Mouse (Mus musculus) kidney, adult 9 months (tissue): ENCODE measurements around the gene Ndufs2.

ENCODE experiments used
- DNase-seq: peaks from one replicate; pipeline ENCODE4 v3.0.0; 2022

The Ndufs2 gene

DNA sequence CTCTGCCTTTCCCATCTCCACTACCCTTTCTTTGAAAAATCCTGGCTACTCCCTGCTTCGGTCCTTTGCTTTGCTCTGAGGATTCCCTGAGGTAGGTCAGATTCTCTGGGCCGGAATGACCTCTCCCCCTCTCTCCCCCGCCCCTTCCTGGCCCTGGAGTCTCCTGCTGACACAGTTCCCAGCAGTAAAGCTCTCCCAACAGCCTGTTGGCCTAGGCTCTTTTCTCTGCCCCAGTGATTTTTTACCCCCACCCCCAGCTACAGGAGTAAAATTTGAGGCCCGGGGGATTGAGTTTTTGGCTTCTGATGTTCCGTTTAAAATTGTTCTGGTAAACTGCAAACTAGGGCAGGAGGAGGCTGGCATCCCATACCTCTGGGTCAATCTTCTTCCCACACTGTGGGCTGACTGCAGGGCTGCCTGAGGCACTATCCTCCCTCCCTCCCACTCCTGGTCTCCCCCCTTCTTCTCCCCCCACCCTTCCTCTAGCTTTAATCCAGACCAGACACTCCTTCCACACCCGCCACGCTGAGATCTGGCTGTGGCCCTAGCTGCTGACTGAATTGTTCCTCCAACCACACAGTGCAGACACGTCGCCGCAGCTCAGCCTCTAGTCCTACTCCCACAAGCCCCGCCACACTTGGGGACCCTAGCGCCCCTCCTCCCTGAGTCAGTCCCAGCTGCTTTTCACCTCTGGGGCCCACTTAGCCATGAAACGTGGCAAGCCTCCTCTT is 571 bp upstream of the Ndufs2 start:
- DNase-seq = no peak

DNA sequence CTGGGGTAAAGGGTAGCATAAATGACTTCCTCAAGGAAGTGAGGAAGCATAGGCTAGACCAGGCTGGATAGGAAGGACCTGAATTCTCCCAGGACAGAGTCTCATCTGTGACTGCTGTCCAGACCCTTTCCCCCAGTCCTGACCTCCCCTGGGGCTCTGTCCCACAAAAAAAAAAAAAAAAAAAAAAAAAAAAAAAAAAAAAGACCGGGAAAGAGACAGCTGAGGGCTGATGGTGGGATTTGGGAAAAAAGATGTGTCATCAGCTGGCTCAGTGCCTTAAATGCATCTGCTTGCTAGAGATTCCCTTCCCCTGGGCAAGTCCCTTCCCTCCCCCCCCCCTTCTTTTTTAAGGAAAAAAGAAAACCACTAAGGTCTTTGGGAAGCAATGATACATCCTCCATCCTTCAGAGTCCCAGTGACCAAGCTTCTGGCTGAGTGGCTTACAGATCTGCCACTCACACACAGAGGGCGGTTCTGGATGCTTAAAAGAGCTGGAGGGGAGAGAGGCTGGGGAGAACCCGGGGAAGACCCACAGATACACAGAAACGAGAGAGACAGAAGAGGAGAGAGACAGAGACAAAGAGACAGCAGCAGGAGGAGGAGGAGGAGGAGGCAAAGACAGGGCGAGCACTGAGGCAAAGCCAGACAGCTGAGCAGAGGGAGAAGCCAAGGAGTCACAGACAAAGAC is 1.1 kb downstream of the Ndufs2 start, which contains the start of gene Adamts4:
Gene Adamts4, plus strand, starts transcription at position 509 of the 688 bp plus-strand sequence.
- no peak for DNase-seq

DNA sequence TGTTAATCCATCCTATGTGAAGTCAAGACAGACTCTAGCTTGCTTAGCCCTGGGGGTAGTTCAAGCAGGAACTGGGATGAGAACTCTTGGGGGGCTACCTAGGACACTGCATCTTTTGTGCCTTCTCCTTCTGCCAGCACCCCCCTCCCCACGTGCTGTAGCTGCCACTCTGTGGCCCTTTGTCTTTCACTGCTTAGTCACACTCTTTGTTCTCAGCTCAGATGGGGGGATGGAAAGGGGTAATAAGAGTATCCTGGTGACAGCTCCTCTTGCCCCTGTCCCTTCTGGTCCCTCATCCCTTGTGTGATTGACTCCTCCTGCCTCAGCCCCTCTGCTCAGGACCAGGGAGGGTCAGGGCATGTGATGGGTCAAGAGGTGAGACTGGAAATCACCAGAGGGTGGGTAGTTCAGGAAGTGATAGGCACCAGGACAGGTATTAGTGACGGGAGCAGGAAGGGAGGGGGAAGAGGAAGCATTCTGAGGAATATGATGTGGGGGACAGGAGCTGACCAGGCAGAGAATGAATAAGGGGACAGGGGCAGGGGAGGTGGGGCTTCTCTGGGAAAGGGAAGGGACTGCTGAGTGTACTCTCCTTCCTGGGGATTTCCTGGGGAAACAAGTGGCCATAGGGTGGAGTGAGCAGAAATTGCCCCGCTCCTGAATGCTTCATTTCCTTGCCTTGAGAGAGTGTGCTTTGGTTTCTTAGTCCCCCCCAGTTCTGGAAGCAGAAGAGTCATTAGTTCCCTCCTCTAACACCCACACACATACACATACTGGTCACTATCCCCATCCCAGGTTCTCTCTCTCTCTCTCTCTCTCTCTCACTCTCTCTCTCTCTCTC is 2.6 kb downstream of the Ndufs2 start:
- DNase-seq = no peak

DNA sequence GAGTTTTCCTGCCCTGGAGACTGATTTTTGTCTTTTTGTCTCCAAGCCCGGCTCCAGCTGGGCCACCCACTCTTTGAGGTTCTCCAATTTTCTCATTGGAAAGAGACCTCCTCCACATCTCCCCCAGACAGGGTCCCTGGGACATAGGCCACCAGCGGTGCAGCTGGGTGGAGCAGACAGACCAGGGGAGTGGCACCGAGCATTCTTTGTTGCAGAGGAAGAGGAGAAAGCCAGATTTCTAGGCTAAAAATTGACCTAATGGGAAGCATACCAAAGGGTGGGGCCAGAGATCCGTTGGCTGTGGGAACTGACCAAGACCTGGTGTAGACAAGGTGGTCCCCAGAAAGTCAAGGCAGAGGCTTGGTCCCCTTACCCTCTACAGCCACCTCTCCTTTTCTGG is 3.3 kb downstream of the Ndufs2 start:
- no peak for DNase-seq

DNA sequence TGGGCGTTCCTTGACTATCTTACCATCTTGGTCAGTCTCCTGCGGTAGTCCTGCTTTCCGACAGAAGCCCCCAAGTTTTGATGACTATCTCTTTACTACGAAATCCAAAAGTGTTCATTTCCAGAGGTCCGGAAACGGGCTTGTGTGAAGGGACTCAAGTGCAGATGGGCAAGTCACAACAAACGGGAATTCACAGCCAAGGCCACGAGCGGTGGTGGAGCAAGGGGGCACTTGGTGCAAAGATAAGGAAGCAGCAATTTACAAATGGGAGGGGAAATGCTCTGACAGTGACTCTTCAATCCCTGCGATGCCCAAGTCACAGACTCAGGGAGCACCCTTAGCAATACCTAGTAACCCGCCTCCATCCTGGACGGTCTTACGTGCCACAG is 3.7 kb downstream of the Ndufs2 start:
- no peak for DNase-seq

DNA sequence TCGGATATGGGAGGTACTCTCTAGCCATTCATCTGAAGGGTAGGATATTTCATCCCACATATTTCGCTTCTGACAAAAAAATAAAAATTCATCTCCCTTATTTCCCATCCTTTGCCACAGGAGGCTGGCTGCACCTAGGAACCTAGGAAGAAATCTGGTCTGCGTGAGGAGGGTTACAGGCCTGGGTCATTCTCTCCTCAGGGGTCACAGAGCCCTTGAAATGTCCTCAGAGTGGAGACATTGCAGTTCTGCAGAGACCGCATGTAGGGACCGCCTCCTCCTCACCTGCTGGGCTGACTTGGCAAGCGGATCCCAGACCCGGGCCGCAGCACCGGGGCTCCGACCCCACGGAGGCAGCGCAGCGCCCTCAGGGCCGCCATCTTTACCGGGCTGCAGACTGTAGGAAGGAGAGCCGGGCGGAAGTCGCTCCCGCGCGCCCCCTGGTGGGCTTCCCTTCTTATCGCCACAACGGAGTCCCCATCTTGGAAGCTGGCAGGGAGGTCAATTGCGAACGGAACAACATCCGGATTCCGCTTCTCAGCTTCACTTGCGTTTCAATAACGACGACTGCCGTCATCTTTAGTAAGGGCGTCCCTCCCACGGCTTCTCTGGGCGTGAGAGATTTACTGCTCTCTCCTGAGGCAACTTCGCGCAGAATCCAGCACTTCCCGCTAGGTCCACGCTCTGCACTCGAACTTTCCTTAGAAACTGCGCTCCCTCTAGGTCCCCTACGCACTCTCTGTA is 4.3 kb downstream of the Ndufs2 start:
- DNase-seq = peak; percentile 99

DNA sequence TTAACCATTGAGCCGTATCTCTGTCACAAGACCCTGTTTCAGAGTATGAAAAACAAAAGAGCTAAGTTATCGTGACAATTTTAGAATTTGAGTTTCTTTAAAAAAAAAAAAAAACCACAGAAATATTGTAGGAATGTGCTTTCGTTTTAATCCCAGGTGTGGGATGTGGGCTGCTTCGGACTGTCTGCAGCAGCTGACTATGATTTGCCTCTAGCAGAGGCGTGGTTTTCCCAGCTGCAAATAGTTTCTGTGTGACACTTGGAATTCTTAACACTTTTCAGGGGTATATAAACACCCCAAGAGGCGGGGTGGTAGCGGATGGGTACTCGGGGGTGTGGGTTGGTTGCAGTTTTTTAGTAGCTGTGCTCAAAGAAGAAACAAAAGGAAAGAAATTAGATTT is 5.8 kb downstream of the Ndufs2 start:
- no peak for DNase-seq

DNA sequence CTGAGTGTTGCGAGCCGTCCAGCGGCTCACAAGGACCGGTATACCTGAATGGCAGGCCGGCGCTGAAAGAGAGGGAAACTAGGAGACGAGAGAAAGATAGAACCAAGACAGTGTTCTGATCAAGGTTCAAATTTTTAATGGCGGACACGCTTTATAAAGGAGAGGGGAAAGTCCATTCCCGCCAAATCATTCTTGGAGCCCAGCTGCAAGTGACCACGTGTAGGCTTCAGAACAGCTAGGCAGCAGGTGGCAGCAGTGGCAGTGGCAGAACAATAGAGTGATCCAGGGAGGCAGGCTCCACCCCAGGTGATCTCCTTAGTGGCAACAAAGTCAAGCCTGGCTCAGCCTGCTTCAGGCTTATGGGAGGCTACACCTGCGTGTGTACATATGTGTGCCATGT is 9.2 kb downstream of the Ndufs2 start:
- DNase-seq = peak; percentile 66

DNA sequence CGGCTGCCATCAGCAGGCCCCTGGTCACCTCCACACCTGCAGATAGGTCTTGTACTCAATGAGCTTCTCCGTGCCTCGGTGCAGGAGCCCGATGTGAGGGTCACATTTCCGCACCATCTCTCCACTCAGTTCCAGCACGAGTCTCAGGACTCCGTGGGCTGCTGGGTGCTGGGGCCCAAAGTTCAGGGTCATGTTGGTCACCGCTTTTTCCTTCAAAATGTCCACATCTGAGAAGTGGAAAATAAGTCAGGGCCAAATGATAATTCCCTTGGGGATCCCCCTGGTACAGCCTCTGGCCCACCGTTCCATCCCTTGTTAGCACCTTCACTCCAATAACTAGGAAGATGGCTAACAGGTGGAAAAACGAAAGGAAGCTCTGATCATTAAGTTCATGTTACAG is 10.3 kb downstream of the Ndufs2 start:
- no peak for DNase-seq

DNA sequence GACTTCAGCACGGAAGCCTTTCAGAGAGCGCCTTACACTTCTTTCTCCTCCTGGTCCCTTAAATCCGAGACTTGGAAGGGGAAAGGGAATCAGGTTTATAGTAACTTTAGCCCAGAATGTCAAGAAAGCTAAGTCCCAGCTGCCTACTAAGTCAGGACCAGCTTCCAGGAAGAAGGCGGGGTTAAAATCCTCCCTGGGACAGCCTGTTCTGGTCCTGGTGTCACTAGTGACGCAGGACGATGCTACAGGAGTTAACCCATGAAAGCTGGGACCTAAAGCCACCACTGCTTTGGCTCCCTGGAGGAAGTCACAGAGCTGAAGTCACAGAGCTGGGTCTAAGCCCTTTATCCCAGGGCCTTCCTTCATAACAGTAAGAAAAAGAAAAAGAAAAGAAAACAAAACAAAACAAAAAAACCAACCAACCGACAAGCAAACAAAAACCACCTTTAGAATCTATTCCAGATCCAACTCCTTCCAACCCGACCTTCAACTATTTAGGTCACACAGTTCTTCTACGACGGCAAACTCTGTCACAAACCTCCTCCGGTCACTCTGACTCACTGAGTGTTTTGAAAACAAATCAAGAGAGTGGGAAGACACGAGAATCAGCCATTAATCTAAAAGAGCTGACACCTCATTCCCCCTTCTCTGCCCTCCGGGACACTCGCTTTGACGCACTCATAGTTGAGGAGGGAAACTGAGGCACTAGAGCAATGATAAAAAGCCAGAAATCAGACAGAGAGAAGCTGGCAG is 11.0 kb downstream of the Ndufs2 start:
- peak; percentile 62 for DNase-seq

DNA sequence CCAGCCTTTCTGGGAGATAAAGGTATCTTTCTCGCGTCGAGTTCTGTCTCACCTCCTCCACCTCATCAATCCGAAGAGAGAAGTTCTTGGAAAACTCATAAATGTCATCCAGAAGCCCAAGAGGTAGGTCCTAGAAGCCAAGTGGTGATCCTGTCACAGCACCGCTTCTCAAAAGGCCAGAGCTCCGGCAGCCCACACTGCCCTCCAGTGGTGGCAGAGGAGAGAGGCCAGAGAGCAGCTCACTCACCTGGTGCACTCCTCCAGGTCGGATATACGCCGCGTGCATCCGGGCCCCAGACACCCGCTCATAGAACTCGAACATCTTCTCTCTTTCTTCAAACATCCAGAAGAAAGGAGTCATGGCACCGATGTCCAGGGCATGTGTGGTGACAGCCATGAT is 12.7 kb downstream of the Ndufs2 start:
- peak; percentile 70 for DNase-seq

DNA sequence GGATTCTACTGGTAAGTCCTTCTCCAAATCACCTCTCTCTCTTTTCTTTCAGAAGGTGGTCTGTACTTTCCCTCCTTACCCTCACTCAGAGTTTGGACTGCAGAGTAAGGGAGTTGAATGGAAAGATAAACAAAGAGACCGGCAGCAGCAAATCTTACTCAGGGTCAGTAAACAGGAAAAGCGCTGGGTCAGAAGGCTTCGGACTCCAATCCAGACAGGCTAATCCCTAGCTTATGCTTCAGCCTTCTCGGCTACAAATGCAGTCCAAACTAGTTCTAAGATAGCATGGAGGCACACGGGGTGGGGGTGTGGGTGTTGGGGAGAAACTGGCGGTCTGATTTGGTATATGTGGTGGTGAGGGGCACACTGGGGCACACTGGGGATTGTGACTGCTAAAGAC is 13.8 kb downstream of the Ndufs2 start:
- no peak for DNase-seq

DNA sequence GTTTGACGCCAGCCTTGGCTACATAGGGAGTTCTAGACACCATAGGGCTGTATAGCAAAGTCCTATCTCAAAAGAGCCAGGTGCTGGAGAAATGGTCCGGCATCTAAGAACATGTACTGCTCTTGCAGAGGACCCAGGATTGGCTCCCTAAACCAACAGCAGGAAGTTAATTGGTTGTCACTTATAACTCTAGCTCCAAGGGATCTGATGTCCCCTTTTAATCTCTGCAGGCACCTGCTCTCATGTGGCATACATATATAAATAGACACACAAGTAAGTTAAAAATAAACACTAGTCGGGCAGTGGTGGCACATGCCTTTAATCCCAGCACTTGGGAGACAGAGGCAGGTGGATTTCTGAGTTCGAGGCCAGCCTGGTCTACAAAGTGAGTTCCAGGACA is 15.4 kb downstream of the Ndufs2 start:
- no peak for DNase-seq

DNA sequence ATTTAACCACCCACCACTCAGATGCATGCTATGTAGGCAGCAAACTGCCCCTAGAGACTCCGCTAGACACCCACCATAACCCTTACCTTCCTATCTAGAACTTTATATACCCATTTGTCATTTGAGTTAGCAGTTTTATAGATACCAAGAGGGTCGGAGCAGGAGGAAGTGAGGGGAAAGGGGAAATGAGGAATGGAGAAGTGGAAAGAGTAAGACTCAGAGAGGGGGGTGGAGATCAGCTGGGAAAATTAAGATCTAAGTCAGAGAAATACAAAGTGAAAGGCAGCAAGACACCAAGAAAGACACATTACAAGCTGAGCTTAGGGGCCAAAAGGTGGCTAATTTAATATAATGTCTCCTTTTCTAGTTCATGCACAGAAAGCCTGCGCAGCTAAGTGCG is 16.6 kb downstream of the Ndufs2 start:
- no peak for DNase-seq

DNA sequence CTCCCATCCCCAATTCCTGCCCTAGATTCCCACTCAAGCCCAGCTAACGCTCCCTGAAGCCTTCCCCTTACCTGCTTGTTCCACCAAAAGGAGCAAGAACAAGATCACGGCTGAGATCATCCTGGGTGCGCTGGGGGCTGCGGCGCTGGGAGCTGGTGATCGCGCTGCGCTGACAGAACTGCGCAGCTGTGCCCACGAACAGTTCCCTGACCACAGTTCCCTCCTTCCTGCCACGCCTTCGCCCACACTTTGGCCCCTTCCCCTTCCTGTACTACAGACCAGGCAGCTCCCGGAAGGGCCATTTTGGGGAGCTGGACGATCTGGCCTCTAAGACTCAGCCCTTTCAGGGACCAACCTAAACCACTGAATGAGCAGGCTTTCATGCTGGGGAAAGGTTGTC is 17.1 kb downstream of the Ndufs2 start, which contains the start of gene Fcer1g:
Gene Fcer1g, minus strand, starts transcription at position 240 of the 400 bp plus-strand sequence.
- no peak for DNase-seq

DNA sequence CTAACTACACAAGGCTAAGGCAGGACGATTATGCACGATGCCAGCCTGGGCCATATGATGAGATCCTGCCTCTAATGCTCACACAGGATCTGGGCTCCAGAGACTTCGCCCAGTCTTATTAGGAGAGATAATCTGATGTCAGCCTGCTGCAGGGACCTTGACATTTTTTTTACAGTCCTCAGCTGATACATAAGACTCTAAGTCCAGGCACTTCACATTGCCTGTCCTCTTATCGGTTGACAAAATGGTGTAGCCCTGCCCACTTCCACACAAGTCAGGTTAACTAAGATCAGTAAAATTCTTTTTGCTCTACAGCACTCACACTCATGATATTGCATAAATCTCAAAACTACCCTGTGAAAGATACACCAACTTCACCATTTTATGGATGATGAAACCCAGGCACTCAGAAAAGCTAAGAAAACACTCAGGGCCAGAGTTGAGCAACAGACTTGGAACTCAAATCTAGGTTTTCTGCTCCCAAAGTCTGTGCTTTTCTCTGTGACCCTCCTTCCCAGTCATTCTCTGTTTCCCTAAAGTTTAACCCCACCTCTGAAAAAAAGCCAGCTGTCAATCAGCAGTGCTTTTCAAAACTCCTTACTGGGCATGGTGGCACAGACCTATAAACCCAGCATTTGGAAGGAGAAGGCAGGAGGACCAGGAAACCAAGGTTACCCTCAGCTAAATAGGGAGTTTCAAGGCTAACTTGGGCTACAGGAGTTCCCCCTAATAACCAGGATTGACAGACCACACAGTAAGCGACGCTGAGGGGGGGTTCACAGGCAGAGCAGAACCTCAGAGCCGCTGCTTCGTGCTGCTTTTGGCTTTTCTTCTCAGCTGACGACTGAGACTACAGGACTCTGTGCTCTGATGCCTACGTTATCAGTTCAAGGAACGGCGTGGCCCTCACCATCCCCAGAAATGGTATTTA is 18.1 kb downstream of the Ndufs2 start:
- no peak for DNase-seq

DNA sequence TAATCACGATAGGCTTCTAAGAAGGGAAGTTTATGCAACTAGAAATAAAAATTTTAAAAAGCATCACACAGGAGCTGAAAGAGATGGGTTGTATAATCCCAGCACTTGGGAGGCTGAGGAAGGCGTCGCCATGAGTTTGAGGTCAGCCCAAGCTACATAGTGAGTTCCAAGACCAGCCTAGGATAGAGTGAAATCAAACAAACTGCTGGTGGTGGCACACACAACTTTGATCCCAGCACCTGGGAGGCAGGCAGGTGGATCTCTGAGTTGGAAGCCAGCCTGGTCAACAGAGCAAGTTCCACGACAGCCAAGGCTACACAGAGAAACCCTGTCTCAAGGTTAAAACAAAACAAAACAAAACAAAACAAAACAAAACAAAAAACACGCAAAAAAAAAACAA is 18.8 kb downstream of the Ndufs2 start:
- DNase-seq = no peak

DNA sequence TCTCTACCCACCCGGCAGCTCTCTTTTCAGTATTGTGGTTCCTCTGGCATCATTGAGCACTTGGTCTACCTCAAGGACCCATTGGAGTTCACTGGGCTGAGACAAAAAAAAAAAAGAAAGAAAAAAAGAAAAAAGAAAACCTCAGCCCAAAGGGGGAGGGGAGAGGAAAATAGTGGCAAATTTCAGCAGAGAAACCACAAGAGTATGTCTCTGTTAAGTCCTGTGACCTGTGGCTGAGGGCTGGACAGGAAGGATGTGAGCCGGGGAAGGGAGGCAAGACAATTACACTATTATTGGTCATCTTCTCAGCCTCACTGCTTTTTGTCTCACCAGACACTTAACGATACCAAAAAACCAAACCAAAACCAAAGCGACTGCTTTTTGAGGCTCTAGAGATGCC is 19.3 kb downstream of the Ndufs2 start:
- DNase-seq = no peak

DNA sequence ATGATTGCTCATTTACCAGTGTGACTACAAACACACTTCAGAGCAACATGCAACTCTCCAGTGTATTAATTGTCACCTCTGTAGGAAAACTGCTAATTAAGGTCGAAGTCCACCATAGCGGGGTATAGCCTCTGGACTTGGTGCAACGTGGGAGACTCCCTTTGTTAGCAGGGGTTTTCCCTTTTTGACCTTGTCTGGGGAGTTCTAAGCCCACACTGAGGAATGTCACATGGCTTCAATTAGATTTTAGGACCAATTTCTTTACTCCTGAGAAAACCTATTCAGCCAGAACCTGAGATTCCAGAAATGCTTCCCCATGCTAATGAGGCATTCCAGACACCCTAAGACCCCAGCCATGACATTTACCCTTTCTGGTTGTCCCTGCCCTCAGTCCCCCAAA is 21.0 kb downstream of the Ndufs2 start:
- DNase-seq = no peak

DNA sequence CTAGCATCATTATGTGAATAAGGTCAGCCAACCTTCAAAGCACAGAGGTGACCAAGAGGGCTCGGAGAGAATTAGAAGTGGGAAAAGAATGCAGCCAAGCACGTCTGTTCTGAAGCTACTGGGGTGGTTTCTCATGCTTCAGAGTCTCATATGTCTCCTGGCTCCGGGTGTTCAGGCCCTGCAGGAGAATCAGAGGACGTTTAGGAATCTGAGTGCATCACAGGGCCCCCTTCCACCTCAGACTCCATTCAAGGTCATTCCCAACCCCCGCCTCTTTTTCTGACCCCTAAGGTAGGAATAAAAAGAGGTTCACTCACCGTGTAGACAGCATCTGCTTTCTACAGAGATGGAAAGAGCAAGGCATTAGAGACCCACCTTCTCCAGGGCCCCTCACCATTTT is 21.4 kb downstream of the Ndufs2 start:
- DNase-seq = no peak

DNA sequence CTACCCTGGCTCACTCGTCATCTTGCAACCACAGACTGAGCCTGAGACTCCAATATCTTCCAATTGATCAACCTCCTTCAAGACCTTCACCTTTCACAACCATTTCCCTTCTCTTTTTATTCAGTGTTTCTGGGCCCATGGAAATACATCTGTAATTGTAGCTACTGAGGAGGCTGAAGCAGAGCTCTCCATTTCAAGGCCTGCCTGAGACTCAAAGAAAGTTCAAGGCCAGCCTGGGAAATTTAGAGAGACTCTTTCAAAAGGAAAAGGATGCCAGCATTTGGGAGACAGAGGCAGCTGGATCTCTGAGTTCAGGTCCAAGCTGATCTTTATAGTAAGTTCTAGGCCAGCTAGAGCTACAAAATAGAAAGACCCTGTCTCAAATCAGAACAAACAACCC is 23.3 kb downstream of the Ndufs2 start:
- DNase-seq = no peak
